Mouse (Mus musculus): Measurements from ENCODE around the gene Abhd17c. TPM values are rescaled to one million over a fixed set of nuclear protein-coding genes. Genes with fewer than 3 reads are reported as not detected.
"Not testable (repeated sequence)": the region's sequence is repeated elsewhere in the genome, so short reads cannot be mapped to it uniquely, and the experiment has no call there.

Abhd17c gene
- total RNA-seq, 2 experiments from 2014 or later = 36.6 to 39.6 TPM

DNA sequence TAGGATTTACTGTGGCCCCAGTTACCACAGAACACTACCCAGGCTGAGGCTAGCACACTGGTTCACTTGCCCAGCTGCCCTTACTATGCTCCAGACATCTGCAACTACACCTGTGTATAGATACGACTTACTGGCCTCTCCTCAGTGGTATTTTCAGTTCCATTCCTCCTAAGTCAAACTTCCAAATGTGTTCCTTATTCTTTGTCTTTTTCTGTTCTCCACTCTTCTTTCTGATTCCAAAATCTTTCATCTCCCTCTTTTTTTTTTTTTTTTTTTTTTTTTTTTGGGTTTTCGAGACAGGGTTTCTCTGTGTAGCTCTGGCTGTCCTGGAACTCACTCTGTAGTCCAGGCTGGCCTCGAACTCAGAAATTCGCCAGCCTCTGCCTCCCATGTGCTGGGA lies 28.0 kb downstream of the Abhd17c start:
- intact Hi-C loops (cut with DNase I); DNase-seq (ENCODE audit: low spot score in 2 of 2): not testable (repeated sequence)

DNA sequence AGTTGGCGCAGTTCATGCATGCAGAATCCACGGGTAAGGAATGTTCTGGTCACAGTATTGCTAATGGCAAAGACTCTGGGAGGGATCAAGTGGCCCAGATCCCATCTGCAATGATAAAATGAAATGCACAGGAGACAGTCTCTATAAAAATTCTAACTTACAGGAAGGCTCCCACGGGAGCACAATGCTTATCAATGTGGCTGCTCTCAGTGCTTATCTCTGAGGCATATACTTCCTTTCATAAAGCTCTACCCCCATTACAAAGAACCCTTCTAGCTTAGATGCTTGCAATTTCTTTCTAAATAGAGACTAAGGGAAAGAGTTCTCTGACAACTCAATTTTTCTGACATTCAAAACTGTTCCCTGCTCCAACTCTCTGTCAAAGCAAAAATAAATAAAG lies 29.9 kb downstream of the Abhd17c start:
- DNase-seq (ENCODE audit: low spot score in 2 of 2) = no peak
- intact Hi-C loops (cut with DNase I) = no loop called here

DNA sequence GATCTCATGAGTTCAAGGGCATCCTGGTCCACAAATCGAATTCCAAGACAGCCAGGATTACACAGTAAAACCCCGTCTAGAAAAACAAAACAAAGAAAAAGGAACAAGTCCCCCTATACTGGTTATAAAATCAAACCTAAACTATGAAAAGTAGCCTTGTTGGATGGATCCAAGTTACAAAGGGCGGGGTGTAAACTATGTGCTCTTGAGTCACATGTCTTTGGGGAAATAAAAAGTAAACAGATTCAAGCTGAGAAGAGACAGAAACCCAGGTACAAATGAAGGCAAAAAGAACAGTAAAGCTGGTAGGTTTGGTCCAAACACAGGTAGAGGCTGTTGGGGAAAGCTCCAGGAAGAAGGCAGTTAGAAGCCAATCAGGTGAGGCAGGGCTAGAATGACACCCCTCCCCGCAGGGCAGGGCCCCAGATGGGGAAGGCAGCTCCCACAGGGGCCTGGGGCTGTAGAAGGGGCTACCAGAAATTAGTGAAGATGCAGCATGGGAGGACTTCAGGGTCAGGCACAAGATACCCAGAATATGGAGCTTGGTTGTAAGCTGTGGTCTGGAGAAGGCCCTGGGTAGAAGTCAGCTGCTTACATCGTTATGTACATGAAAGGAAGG lies 31.4 kb downstream of the Abhd17c start:
- no peak for DNase-seq (ENCODE audit: low spot score in 2 of 2)
- intact Hi-C loops (cut with DNase I) = no loop called here

DNA sequence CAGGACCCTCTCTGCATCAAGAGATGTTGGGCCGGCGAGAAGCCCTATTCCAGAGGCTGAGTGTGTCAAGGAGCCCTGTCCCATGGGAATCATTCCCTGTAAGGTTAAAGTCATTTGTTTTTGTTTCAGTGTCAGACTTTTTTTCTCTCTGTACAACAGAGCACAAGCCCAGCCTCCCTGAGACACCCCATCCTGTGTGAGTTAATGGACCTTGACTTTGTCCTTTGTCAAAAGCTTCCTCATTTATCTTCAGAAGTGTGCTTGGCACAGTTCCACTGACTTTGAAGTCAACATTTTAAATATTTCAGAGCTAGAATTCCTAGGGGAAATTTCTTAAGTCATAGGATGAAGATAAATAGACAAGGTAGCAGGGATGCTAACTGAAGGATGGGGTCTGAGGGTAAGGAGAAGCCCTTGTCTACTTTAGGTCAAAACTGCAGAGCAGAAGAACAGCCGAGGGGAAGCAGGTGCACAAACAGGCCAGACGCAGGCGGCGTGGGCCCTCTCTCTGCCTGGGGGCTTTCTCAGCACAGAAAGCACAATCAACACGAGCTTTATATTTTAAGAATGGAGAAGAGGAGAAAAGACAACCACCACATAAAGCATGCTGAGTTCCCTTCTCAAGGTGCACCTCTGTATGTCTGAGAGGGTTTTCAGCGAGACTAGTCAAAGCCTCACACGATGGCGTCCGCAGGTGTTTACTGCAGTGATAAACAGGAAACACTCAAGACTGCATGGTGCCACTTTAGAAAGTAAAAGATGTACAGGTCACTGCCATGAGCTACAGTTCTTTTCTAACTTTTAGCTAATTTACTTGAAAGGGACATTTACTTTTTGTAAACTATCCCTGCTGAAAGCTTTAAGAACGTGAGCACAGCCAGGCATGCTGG lies 32.2 kb downstream of the Abhd17c start:
- intact Hi-C loops (cut with DNase I) = no loop called here

DNA sequence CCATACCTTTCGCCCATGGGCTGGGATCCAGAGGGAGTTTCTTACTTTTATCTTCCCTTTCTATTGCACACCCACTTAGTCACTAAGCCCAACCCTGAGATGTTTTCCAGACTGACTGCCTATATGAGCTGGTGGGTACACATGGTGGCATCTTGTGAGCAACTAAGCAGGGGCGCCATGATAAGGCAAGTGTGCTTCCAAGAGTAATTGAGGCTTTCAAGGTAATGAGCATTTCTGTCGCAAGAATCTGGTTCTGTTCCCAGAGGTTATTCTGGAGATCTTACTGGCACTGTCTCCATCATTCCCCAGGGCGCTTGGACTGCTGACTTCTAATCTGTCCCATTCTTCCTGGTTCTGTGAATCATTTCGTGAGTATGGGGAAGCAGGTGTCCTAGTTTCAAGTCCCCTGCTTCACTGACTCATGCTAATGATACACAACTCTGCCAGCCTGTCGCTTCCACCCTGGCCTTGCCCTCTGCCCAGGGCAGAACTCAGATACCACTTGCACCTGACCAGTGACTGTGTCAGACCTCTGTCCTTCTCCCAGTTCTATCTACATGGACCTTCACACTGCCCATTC lies 34.1 kb downstream of the Abhd17c start:
- intact Hi-C loops (cut with DNase I) = no loop called here
- no peak for DNase-seq (ENCODE audit: low spot score in 2 of 2)

More for the DNA sequence above, 32.2 kb downstream of the Abhd17c start:
- DNase-seq (ENCODE audit: low spot score in 2 of 2) = no peak

DNA sequence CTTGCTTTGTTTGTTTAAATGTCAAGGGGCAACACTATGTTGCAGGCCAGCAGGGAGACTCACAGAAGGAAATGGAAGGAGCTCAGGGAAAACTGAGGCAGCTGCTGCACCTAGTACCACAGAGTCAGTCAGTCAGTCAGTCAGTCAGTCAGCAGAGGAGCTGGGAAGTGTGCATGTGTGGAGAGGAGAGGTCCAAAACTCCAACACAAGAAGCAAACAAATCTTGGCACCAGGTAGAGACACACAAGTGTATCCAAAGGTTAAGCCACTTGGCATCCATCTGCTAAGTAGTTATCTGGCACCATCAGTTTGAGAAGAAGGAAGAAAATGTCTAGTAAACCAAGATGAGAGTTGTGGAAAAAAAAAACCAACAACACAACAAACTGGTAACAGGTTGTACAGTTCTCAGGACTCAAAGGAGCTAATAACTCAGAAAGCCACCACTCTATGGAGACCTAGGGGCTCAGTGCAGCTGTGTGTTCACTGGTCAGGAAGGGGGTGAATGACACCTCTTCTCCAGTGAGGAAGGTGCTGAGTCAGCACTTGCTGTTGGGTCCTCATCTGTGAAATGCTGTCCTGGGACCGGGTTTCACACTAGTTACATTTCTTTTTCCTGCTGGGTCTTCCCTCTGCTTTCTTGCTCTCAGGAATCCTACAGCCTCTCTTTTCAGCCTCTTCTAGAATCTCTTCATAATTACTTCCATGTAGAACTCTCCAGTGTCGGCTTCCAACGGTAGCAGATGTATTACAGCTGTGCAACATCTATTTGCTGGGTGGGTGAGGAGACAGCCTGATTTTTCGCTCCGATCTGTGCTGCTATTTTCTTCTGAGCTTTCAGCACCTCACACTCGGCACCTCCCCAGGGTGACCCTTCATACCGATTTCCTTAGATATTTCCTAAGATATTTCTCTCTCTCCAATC lies 34.8 kb downstream of the Abhd17c start:
- DNase-seq (ENCODE audit: low spot score in 2 of 2) = no peak
- intact Hi-C loops (cut with DNase I) = no loop called here

DNA sequence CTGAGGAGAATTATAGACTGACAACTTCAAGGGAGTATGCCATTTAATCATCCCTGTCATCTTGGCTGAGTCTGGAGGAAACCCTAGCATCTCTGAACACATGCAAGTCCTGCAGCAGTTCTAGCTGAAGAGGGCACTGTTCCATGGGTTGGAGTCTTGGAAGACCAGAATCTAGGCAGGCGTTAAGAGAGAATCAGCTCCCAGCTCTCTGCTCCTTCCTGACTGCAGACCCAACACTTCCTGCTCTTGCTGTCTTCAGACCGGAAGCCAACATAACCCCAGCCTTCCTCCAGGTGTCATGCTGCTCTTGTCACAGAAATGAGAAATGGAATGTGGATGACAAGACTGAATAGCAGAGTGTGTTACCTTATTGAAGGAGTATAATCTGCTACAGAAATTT lies 36.3 kb downstream of the Abhd17c start:
- DNase-seq (ENCODE audit: low spot score in 2 of 2) = no peak
- intact Hi-C loops (cut with DNase I) = no loop called here

DNA sequence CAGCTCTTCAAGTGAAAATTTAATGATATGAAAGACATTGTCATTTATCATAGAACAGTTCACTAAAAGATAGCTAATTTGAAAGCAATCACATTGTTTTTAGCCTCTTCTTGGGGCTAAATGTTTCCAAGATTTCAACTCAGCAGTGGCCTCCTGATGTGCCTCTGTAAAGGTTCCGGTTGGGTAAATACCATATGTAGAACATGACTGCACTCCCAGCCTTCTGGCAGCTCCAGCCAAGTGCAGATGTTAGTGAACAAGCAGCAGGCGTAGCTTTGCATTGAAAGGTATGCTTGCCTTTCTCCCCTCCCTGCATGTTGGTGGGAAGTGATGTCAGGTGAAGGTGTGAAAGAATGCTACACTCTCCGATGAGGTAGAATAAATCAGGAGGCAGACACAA lies 36.9 kb downstream of the Abhd17c start:
- intact Hi-C loops (cut with DNase I) = no loop called here

DNA sequence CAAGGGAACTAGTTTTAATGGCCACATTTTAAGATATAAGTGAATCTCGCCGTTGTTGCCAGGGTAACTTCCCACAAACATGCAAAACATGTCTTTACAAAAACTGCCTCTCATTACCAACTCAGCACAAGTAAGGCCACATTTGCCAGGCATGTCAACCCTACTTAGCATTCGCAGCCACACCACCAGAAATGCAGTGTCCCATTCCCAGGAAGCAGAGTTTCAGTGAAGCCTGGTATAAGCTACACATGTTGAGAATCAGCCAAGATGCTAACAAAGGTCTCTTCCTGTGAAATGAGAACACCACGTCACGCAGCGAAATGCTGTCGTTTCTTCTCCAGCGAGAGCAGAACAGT lies 38.7 kb downstream of the Abhd17c start:
- DNase-seq (ENCODE audit: low spot score in 2 of 2) = no peak
- intact Hi-C loops (cut with DNase I) = no loop called here

More for the DNA sequence above, 36.9 kb downstream of the Abhd17c start:
- DNase-seq (ENCODE audit: low spot score in 2 of 2) = no peak

DNA sequence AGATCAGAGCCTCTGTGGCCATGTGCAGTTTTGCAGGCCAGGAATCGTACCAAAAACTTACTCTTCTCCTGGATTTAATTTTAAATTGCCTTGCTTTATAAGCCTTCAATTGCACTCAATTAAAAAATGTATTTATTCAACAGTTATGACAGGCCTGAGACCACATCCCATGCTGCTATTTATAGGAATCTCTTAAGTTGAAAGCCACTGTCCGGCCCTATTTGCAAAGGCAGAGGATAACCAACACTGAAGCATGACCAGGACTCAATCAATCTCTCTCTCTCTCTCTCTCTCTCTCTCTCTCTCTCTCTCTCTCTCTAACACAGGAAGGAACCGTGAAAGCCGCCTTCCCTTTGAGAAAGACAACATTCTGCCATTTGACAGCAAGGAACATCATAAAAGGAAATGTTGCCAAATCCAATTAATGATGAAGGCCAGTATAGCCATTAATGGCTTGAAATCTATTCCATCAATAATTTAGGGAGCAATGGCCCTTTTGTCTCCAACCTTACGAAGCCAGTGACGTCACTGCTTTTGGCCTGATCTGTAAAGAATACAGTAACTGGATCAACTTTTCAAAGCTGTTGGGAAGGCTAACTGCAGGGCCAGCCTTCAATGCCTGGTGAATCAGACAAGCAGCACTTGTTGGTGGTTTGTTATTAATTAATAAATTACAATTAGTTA lies 39.2 kb downstream of the Abhd17c start:
- intact Hi-C loops (cut with DNase I) = no loop called here
- DNase-seq (ENCODE audit: low spot score in 2 of 2) = no peak

DNA sequence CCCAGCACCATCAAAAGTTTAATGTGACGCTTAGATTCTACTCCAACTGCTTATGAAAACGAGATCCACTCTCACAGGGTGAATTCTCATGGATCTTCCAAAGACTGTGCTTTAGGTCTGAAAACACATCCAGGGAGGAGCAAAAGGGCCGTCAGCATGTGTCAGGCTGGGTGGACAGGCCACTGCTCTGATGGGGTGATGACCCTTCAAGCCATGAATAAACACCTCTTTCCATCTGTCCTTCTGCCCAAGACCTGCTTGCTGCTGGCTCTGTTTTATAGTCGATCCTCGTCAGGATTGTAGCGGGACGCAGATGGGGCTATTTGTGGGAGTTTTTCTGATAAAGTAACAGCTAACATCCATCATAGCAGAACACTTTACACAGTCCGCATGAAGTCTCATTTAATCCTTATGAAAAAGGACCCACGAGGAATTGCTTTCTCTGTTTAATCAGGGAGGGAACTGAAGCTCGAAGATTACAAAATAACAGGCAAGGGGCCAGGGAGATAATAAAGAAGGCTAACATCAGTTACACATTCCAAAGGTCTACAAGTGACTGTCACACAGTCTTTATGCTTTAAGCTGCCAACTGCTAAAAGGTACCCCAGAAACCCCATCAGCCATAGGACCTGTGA lies 39.9 kb downstream of the Abhd17c start:
- DNase-seq (ENCODE audit: low spot score in 2 of 2) = no peak
- intact Hi-C loops (cut with DNase I) = no loop called here

DNA sequence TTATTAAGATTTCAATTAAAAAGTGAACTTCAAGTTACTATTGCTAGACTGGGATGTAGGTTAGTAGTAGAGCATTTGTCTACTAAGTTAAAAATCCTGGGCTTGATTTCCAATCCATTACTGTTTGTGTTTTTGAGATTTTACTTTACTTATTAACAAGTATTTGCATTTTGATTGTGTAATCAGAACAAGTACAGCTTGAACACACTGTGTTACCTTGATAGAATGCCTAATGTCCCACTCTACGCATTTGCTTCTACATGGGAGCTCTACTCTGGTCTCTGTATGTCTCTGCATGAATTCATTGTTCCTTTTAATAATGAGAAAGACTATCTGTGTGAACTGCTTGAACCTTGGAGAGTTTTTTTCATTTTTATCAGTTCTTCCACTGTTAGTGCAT lies 44.8 kb downstream of the Abhd17c start:
- intact Hi-C loops (cut with DNase I) = no loop called here
- no peak for DNase-seq (ENCODE audit: low spot score in 2 of 2)

DNA sequence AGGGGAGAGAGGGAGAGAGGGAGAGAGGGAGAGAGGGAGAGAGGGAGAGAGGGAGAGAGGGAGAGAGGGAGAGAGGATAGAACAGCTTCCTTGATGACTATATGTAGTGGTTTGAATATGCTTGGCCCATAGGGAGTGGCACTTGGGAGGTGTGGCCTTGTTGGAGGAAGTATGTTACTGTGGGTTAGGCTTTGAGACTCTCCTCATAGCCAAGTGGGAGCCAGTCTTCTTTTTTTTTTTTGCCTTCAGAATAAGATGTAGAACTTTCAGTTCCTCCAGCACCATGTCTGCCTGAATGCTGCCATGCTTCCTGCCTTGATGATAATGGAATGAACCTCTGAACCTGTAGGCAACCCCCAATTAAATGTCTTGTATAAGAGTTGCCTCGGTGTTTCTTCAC lies 49.1 kb downstream of the Abhd17c start:
- intact Hi-C loops (cut with DNase I) = no loop called here
- no peak for DNase-seq (ENCODE audit: low spot score in 2 of 2)

DNA sequence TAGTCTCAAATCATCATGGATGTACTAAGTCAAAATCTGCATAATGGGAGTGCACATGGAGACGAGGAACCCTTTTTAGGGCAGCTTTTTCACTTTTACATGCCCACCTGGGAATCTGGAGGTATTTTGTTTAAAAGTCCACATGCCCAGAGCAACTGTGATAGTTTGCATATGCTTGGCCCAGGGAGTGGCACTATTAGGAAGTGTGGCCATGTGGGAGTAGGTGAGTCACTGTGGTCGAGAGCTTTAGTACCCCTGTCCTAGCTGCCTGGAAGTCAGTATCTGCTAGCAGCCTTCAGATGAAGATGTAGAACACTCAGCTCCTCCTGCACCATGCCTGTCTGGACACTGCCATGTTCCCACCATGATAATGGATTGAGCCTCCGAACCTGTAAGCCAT lies 51.0 kb downstream of the Abhd17c start:
- intact Hi-C loops (cut with DNase I) = no loop called here
- no peak for DNase-seq (ENCODE audit: low spot score in 2 of 2)

DNA sequence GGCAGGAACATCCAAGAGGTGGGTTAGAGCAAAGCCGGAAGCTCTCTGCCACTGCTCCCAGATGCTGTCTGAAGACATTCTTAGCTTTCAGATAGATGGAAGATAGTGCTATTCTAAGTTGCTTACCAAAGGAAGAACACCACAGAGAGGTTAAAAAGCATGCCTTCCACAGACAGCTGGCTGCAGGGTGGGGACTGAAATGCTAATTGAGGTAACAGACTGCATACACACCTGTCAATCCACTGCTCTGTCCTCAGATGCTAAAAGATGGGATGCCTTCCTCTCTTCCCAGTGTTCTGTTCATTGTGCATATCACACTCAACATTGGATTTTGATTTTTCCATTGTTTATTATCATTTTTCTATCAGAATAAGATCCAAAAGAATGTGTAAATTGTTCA lies 53.6 kb downstream of the Abhd17c start:
- intact Hi-C loops (cut with DNase I) = no loop called here
- DNase-seq (ENCODE audit: low spot score in 2 of 2) = no peak

DNA sequence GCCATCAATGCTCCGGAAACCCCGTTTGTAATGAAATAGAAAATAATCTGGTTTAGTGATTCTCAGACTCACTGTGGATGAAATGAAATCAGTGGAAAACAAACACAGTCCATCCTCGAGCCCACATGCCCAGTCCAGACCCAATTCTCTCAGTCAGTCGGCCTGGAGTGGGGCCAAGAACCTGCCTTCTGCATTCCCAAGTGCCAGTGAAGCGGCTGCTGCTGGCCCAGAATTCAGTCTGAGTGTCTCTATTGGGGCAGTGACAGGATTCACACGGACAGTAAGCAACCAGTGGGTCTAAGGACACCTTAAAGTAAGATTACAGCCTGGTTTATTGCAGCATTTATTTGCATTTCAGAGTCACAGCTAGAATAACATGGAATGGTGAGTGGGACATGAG lies 55.2 kb downstream of the Abhd17c start:
- intact Hi-C loops (cut with DNase I) = no loop called here
- no peak for DNase-seq (ENCODE audit: low spot score in 2 of 2)

DNA sequence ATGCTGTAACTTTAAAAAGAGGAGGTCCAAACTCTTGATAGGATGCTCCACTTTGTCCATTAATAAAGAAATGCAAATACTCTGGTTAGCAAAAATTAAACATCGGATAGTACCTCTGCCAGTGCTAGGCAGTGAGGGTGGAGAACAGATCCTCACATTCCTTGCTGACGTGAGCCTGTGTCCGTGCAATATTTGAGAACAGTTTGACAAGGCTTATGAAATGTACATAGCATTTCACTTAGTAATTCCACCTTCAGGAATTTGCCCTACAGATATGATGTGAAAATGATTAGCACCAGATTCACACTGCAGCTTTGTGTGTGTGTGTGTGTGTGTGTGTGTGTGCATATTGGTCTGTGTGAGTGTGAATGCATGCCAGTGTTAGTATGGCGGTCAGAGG lies 60.9 kb downstream of the Abhd17c start:
- intact Hi-C loops (cut with DNase I) = no loop called here
- no peak for DNase-seq (ENCODE audit: low spot score in 2 of 2)

DNA sequence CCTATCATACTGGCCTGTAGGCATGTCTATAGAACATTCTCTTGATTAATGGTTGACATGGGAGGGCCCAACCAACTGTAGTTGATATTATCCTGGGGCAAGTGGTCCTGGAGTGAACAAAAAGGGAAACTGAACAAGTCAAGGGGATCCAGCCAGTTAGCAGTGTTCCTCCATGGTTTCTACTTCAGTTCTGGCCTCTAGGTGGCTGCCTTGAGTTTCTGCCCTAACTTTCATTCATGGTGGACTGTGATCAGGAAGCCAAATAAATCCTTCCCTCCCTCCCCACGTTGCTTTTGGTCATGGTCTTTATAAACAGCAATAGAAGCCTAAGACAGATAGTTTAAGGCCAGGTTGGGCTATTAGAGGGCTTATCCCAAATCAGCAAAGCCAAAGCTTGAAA lies 61.9 kb downstream of the Abhd17c start:
- intact Hi-C loops (cut with DNase I) = loop anchor here (1.0 to 5.0 kb wide), 4 partner anchors 63 to 268 kb away; partner anchors contain the start of gene Abhd17c
- DNase-seq (ENCODE audit: low spot score in 2 of 2) = no peak

DNA sequence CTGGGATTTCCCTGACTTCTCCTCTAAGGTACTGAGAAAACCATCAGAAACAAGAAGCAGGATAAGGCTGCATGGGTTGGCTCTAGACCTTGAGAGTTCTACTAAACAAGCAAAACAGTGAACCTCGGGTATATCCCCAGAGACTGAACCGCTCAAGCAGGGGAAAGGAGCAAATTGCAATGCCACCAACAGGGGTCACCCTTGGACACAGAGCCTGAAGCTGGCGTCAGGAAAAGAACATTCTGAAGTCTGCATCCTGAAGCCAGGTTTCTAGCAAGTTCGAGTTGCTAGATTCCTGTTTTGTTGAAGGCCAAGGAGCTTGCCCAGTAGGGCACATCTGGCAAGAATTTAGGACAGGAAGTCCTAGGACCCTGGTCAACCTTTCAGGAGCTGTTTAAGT lies 62.7 kb downstream of the Abhd17c start:
- peak; percentile 50 to 60 for DNase-seq (ENCODE audit: low spot score in 2 of 2)
- intact Hi-C loops (cut with DNase I) = loop anchor here (1.0 to 5.0 kb wide), 4 partner anchors 63 to 268 kb away; partner anchors contain the start of gene Abhd17c
